Comparison of ENCODE assay signal across 8 mouse cellular contexts in genomic region chr15:83305192-83305921, GRCm38 (mm10). TPM values are rescaled to one million over a fixed set of nuclear protein-coding genes. Genes with fewer than 3 reads are reported as not detected.
DNase-seq lines count a peak whose midpoint lies in the region; ATAC-seq and TF ChIP-seq lines count a peak whose summit lies in the region.
"Had no signal": no experiment of that assay in that cellular context is flagged by ENCODE, and none has a peak within 500 bp of the region (broad histone marks: within the 10 kb centered on the region; RNA-seq: fewer than 3 reads in every experiment).

No protein-coding gene starts in this region.

- peak; percentile 54 to 62 for DNase-seq in urinary bladder, adult 18-20 months (ENCODE audit: low spot score in 2 of 2)
- DNase-seq in urinary bladder, postnatal 10 days (ENCODE audit: low spot score) = no peak
- DNase-seq in cerebellum, postnatal 36 days = peak; percentile 49 to 57
- peak; percentile 27 for DNase-seq in liver, postnatal 0 days
- DNase-seq in thymus, postnatal 10 days (ENCODE audit: low spot score in 2 of 2) = no peak

- no peaks in the 10 kb centered on the region for H3K9me3 ChIP-seq in hindbrain, embryonic 15.5 days
- no peaks in the 10 kb centered on the region for H3K9me3 ChIP-seq in liver, postnatal 0 days (ENCODE audit: low read length)

- peak overlapping the region; percentile 42; the same call in 1 of the 2 replicates for H3K27ac ChIP-seq in hindbrain, embryonic 15.5 days (replicated peaks)
- no peak overlapping the region; the same call in 1 of the 2 replicates for H3K27ac ChIP-seq in liver, postnatal 0 days (ENCODE audit: low read depth)
- H3K27ac ChIP-seq: liver, embryonic 14.5 days had no signal

- no peak overlapping the region for H3K4me2 ChIP-seq in hindbrain, embryonic 15.5 days
- no peak overlapping the region for H3K4me2 ChIP-seq in liver, postnatal 0 days (ENCODE audit: low read depth, low read length)

- ATAC-seq in hindbrain, embryonic 15.5 days (ENCODE audit: low FRiP score, low read depth) = no peak
- ATAC-seq in liver, postnatal 0 days = peak; percentile 54
- no peak for ATAC-seq in megakaryocyte, adult 5-6 weeks (ENCODE audit: poor library complexity, severe bottlenecking)

- H3K27me3 ChIP-seq in hindbrain, embryonic 15.5 days = no peaks in the 10 kb centered on the region
- no peaks in the 10 kb centered on the region for H3K27me3 ChIP-seq in liver, postnatal 0 days (ENCODE audit: insufficient read depth, low read length)

- no peak overlapping the region for H3K4me3 ChIP-seq in hindbrain, embryonic 15.5 days
- no peak overlapping the region for H3K4me3 ChIP-seq in liver, postnatal 0 days (ENCODE audit: low read depth, low read length)

- 0 out of 2 replicates have a peak, but pooled peaks cover 4% of the 10 kb centered on the region for H3K4me1 ChIP-seq in hindbrain, embryonic 15.5 days (replicated peaks)
- H3K4me1 ChIP-seq in liver, postnatal 0 days (ENCODE audit: insufficient read depth) = peaks cover 16% of the 10 kb centered on the region

- no peak for TF ChIP-seq CTCF in liver, postnatal 0 days (IDR thresholded peaks at IDR 0.05; ENCODE audit: low read depth)

- H3K9ac ChIP-seq in hindbrain, embryonic 15.5 days = no peak overlapping the region
- H3K9ac ChIP-seq in liver, postnatal 0 days (replicated peaks) = no peak overlapping the region
- H3K9ac ChIP-seq: liver, embryonic 14.5 days had no signal

- peaks cover 20% of the 10 kb centered on the region for H3K36me3 ChIP-seq in hindbrain, embryonic 15.5 days
- peaks cover 31% of the 10 kb centered on the region for H3K36me3 ChIP-seq in liver, postnatal 0 days (replicated peaks; ENCODE audit: insufficient read depth, low read length)

- TF ChIP-seq EP300 in liver, postnatal 0 days (IDR thresholded peaks at IDR 0.05; ENCODE audit: low read depth) = no peak

- 46% methylated on average over 12 of the region's 12 CpGs for WGBS in hindbrain, embryonic 15.5 days
- WGBS in liver, postnatal 0 days (ENCODE audit: insufficient replicate concordance) = 74% methylated on average over 12 of the region's 12 CpGs

RNA-seq across cellular contexts. Expression of gene Arfgap3, which starts 44.7 kb away (rescaled TPM):
- polyA plus RNA-seq in hindbrain, embryonic 15.5 days (2015; fragmentation: Nextera tagmentation; extraction: Ambion mirVana) = 41.5 and 41.9 TPM in 2 replicates
- 9.6 and 9.9 TPM in 2 replicates for polyA plus RNA-seq in liver, postnatal 0 days (2015; fragmentation: Nextera tagmentation; extraction: Ambion mirVana)
- 15.6 and 26.2 TPM in 2 replicates for total RNA-seq in megakaryocyte, adult 5-6 weeks (2015)
- total RNA-seq in megakaryocyte, adult 5-6 weeks (2017) = 20.9 and 21.6 TPM in 2 replicates

RNA-seq across cellular contexts. Expression of gene A4galt, which starts 53.8 kb away (rescaled TPM):
- 4.6 and 5.2 TPM in 2 replicates for polyA plus RNA-seq in hindbrain, embryonic 15.5 days (2015; fragmentation: Nextera tagmentation; extraction: Ambion mirVana)
- 0.13 and 0.25 TPM in 2 replicates for polyA plus RNA-seq in liver, postnatal 0 days (2015; fragmentation: Nextera tagmentation; extraction: Ambion mirVana)
- not detected in 2 replicates for total RNA-seq in megakaryocyte, adult 5-6 weeks (2015)
- not detected in 2 replicates for total RNA-seq in megakaryocyte, adult 5-6 weeks (2017)

Comparison
In these comparisons a context has a peak if more than half of its experiments do, and no peak if none do; other contexts are left out.
1. DNase-seq: peak in urinary bladder, adult 18-20 months (2 of 2), cerebellum, postnatal 36 days (2 of 2) and liver, postnatal 0 days (single experiment); none in urinary bladder, postnatal 10 days (single experiment) and thymus, postnatal 10 days (0 of 2).